Mouse (Mus musculus) CH12.LX (cell line): Measurements from ENCODE around the gene Pvalb. TPM values are rescaled to one million over a fixed set of nuclear protein-coding genes. Genes with fewer than 3 reads are reported as not detected.

Experiments used
- DNase-seq: peaks from one replicate; pipeline ENCODE4 v3.0.0-alpha.2; 2013; ENCODE audit errors: extremely low read depth
- H3K27ac ChIP-seq: 2 replicates; pipeline ENCODE4 v1.5.1; 2012; ENCODE audit warnings: low read depth, mild to moderate bottlenecking, control low read depth, moderate library complexity; ENCODE audit not compliant: insufficient read depth
- H3K27me3 ChIP-seq: replicated peaks from 2 replicates; pipeline ENCODE3; 2012; ENCODE audit warnings: inconsistent platforms
- H3K36me3 ChIP-seq, 2 experiments: replicated peaks in 1 of 2; 2 replicates each; pipeline versions ENCODE3 to v1.6.1; 2012; ENCODE audit warnings: inconsistent platforms in 1 of 2, low read length in 1 of 2, mild to moderate bottlenecking in 1 of 2, mixed read lengths in 1 of 2, moderate library complexity in 1 of 2; ENCODE audit not compliant: control insufficient read depth in 1 of 2, insufficient read depth in 1 of 2
- H3K4me1 ChIP-seq, 2 experiments: 2 replicates each; pipeline ENCODE4 v1.6.1; 2012; ENCODE audit warnings: inconsistent platforms in 1 of 2, moderate library complexity in 1 of 2; ENCODE audit not compliant: insufficient read depth in 2 of 2, control insufficient read depth in 1 of 2
- H3K4me2 ChIP-seq: 2 replicates; pipeline ENCODE4 v1.6.1; 2012; ENCODE audit warnings: low read depth, mild to moderate bottlenecking, control low read depth; ENCODE audit not compliant: poor library complexity, insufficient read depth, severe bottlenecking
- H3K4me3 ChIP-seq, 3 experiments: fragments of 150-350 bp in 1 of 3; sonication (generic) in 1 of 3; replicated peaks in 1 of 3; 2 replicates each; pipeline versions ENCODE3 to v1.5.1; 2011 to 2012; ENCODE audit warnings: low read depth in 2 of 3, low read length in 2 of 3, mild to moderate bottlenecking in 2 of 3, moderate library complexity in 2 of 3, control low read depth in 1 of 3, improper control_type of control experiment in 1 of 3, inconsistent platforms in 1 of 3, mixed read lengths in 1 of 3; ENCODE audit not compliant: poor library complexity in 1 of 3
- H3K79me2 ChIP-seq: replicated peaks from 2 replicates; pipeline ENCODE4 v1.6.1; 2012; ENCODE audit warnings: mild to moderate bottlenecking, moderate library complexity; ENCODE audit not compliant: control insufficient read depth, poor library complexity, insufficient read depth, severe bottlenecking; ENCODE audit errors: extremely low read depth
- H3K9ac ChIP-seq: 2 replicates; pipeline ENCODE4 v1.6.1; 2012; ENCODE audit warnings: low read depth, mild to moderate bottlenecking, control low read depth, moderate library complexity; ENCODE audit not compliant: insufficient read depth
- H3K9me3 ChIP-seq: replicated peaks from 2 replicates; pipeline ENCODE3; 2012; ENCODE audit warnings: low read length, inconsistent platforms, mixed read lengths
- BHLHE40 ChIP-seq: IDR thresholded peaks from 2 replicates; pipeline ENCODE4 v1.6.1; 2011; ENCODE audit warnings: mild to moderate bottlenecking, low read depth, low read length, improper control_type of control experiment
- CHD1 ChIP-seq: IDR thresholded peaks from 2 replicates; pipeline ENCODE4 v1.6.1; 2012; ENCODE audit warnings: low read depth, low read length, improper control_type of control experiment, inconsistent platforms
- CTCF ChIP-seq, 2 experiments: IDR thresholded peaks in 1 of 2; conservative IDR thresholded peaks in 1 of 2; 2 replicates each; pipeline ENCODE4 v1.5.1; 2011 to 2012; ENCODE audit warnings: low read depth in 2 of 2, low read length in 2 of 2, improper control_type of control experiment in 1 of 2, inconsistent platforms in 1 of 2, mild to moderate bottlenecking in 1 of 2, moderate library complexity in 1 of 2
- E2F4 ChIP-seq: IDR thresholded peaks from 2 replicates; pipeline ENCODE4 v1.6.1; 2011; ENCODE audit warnings: low read depth, low read length, improper control_type of control experiment; ENCODE audit not compliant: insufficient replicate concordance
- EP300 ChIP-seq: IDR thresholded peaks from 2 replicates; pipeline ENCODE4 v1.6.1; 2011; ENCODE audit warnings: low read length, improper control_type of control experiment
- ETS1 ChIP-seq: conservative IDR thresholded peaks from 2 replicates; pipeline ENCODE4 v1.6.1; 2012; ENCODE audit warnings: low read depth, mild to moderate bottlenecking, inconsistent platforms, low read length, improper control_type of control experiment, moderate library complexity
- GABPA ChIP-seq: IDR thresholded peaks from 2 replicates; pipeline ENCODE4 v1.6.1; 2012; ENCODE audit warnings: low read depth, low read length, improper control_type of control experiment, inconsistent platforms; ENCODE audit not compliant: insufficient replicate concordance
- IRF4 ChIP-seq: IDR thresholded peaks from 2 replicates; pipeline ENCODE4 v1.6.1; 2014; ENCODE audit warnings: low read depth, mild to moderate bottlenecking, inconsistent platforms, low read length, improper control_type of control experiment
- JUN ChIP-seq: IDR thresholded peaks from 2 replicates; pipeline ENCODE4 v1.6.1; 2011; ENCODE audit warnings: low read depth, mild to moderate bottlenecking, low read length, improper control_type of control experiment, moderate library complexity; ENCODE audit not compliant: insufficient read depth
- JUND ChIP-seq: conservative IDR thresholded peaks from 2 replicates; pipeline ENCODE4 v1.6.1; 2011; ENCODE audit warnings: low read depth, low read length, improper control_type of control experiment
- MAFK ChIP-seq: IDR thresholded peaks from 2 replicates; pipeline ENCODE4 v1.6.1; 2011; ENCODE audit warnings: low read length, improper control_type of control experiment; ENCODE audit not compliant: insufficient replicate concordance
- MAX ChIP-seq: IDR thresholded peaks from 2 replicates; pipeline ENCODE4 v1.6.1; 2011; ENCODE audit warnings: low read length, improper control_type of control experiment
- MAZ ChIP-seq: IDR thresholded peaks from 2 replicates; pipeline ENCODE4 v1.6.1; 2012; ENCODE audit warnings: low read depth, mild to moderate bottlenecking, inconsistent platforms, low read length, improper control_type of control experiment, moderate library complexity
- MEF2A ChIP-seq: IDR thresholded peaks from 2 replicates; pipeline ENCODE4 v1.6.1; 2014; ENCODE audit warnings: low read depth, mild to moderate bottlenecking, inconsistent platforms, low read length, improper control_type of control experiment, borderline replicate concordance
- MXI1 ChIP-seq: IDR thresholded peaks from 2 replicates; pipeline ENCODE4 v1.6.1; 2011; ENCODE audit warnings: mild to moderate bottlenecking, low read depth, low read length, improper control_type of control experiment
- NELFE ChIP-seq: IDR thresholded peaks from 2 replicates; pipeline ENCODE4 v1.6.1; 2011; ENCODE audit warnings: low read depth, low read length, improper control_type of control experiment
- NRF1 ChIP-seq: IDR thresholded peaks from 2 replicates; pipeline ENCODE4 v1.6.1; 2014; ENCODE audit warnings: low read depth, mild to moderate bottlenecking, inconsistent platforms, low read length, improper control_type of control experiment, moderate library complexity
- PAX5 ChIP-seq: IDR thresholded peaks from 2 replicates; pipeline ENCODE4 v1.6.1; 2012; ENCODE audit warnings: low read length, inconsistent platforms, mixed read lengths
- RAD21 ChIP-seq: IDR thresholded peaks from 2 replicates; pipeline ENCODE4 v1.6.1; 2011; ENCODE audit warnings: low read depth, mild to moderate bottlenecking, low read length, improper control_type of control experiment, moderate library complexity
- RCOR1 ChIP-seq: conservative IDR thresholded peaks from 2 replicates; pipeline ENCODE4 v1.6.1; 2012; ENCODE audit warnings: low read depth, mild to moderate bottlenecking, inconsistent platforms, low read length, improper control_type of control experiment
- SMC3 ChIP-seq: IDR thresholded peaks from 2 replicates; pipeline ENCODE4 v1.6.1; 2011; ENCODE audit warnings: low read depth, low read length, improper control_type of control experiment
- UBTF ChIP-seq: IDR thresholded peaks from 2 replicates; pipeline ENCODE4 v1.6.1; 2012; ENCODE audit warnings: low read depth, mild to moderate bottlenecking, inconsistent platforms, low read length, improper control_type of control experiment, moderate library complexity
- USF1 ChIP-seq: IDR thresholded peaks from 2 replicates; pipeline ENCODE4 v1.6.1; 2014; ENCODE audit warnings: low read depth, mild to moderate bottlenecking, inconsistent platforms, low read length, improper control_type of control experiment
- USF2 ChIP-seq: conservative IDR thresholded peaks from 2 replicates; pipeline ENCODE4 v1.6.1; 2011; ENCODE audit warnings: low read depth, low read length, improper control_type of control experiment
- ZC3H11A ChIP-seq: IDR thresholded peaks from 2 replicates; pipeline ENCODE4 v1.6.1; 2012; ENCODE audit warnings: low read depth, mild to moderate bottlenecking, inconsistent platforms, low read length, improper control_type of control experiment
- ZKSCAN1 ChIP-seq: IDR thresholded peaks from 2 replicates; pipeline ENCODE4 v1.6.1; 2012; ENCODE audit warnings: low read depth, inconsistent platforms, low read length, improper control_type of control experiment, borderline replicate concordance
- ZMIZ1 ChIP-seq: IDR thresholded peaks from 2 replicates; pipeline ENCODE4 v1.6.1; 2012; ENCODE audit warnings: low read depth, mild to moderate bottlenecking, inconsistent platforms, low read length, improper control_type of control experiment
- ZNF384 ChIP-seq: IDR thresholded peaks from 2 replicates; pipeline ENCODE4 v1.6.1; 2012; ENCODE audit warnings: low read depth, low read length, improper control_type of control experiment, inconsistent platforms
- dilution Hi-C: fragments of 300-500 bp; cut with MboI; formaldehyde crosslinking; loops from 2 replicates; pipeline ENCODE4 v1.14.3; 2020; ENCODE audit warnings: low sequenced_read_pairs; ENCODE audit not compliant: extremely low pct_unique_long_range_greater_than_20kb, extremely low pct_ligation_motif_present
- in situ Hi-C: fragments of 300-500 bp; cut with MboI; formaldehyde crosslinking; loops from 3 replicates; pipeline ENCODE4 v1.14.3; 2019; ENCODE audit warnings: low sequenced_read_pairs, low pct_ligation_motif_present, low pct_unique_long_range_greater_than_20kb, mixed read lengths
- polyA plus RNA-seq: library from polyadenylated mRNA; unstranded; fragments of >175 nt; gene quantifications from 2 replicates; pipeline ENCODE4 v1.2.1, GENCODE M21; 2012; ENCODE audit warnings: low read depth; ENCODE audit not compliant: insufficient read length
- total RNA-seq, 2 experiments: library from RNA; depleted of rRNA; stranded (reverse); fragments of 300-350 nt in 1 of 2; fragments of >200 nt in 1 of 2; gene quantifications; 2 replicates each; pipeline ENCODE4 v1.2.3; 2012 to 2014

Pvalb gene
- total and polyA plus RNA-seq, 3 experiments = 11.4 to 16.4 (median 12.8) TPM

- peaks cover 39% of the 10 kb centered on the region for H3K27me3 ChIP-seq
- H3K4me1 ChIP-seq = peaks cover 0 to 11% of the 10 kb centered on the region in 2 experiments; a peak in 1 of 4 replicates
- H3K36me3 ChIP-seq = peaks cover 14 to 46% of the 10 kb centered on the region in 2 experiments
- no peak overlapping the region for H3K4me3 ChIP-seq
- H3K4me2 ChIP-seq = no peak overlapping the region
- H3K79me2 ChIP-seq = no peaks in the 10 kb centered on the region
- DNase-seq = no peak
- no peaks in the 10 kb centered on the region for H3K9me3 ChIP-seq
- dilution Hi-C loops (no loop called here), in situ Hi-C loops (loop anchor here (10.0 to 25.0 kb wide), 2 partner anchors 153 to 421 kb away; partner anchors contain the start of gene Apol9b)
- no peak overlapping the region for H3K27ac ChIP-seq
- no peak overlapping the region for H3K9ac ChIP-seq
- TF ChIP-seq EP300 (no peak), ZMIZ1 (no peak), USF2 (no peak), E2F4 (no peak), RAD21 (no peak), NRF1 (no peak), ZNF384 (no peak), RCOR1 (no peak), BHLHE40 (no peak), ZC3H11A (no peak), CTCF (conservative IDR thresholded peaks at IDR 0.05 in 1 of 2, IDR thresholded peaks at IDR 0.05 in 1 of 2; ENCODE audit: low read depth in 2 of 2, low read length in 2 of 2) (no peak), MAFK (no peak), ZKSCAN1 (no peak), GABPA (no peak), MEF2A (no peak), MAZ (no peak), MAX (no peak), USF1 (no peak), JUN (no peak)
These were observed 48.4 kb downstream of the Pvalb start for GRCm38 (mm10) chr15:78157824-78158223.

GRCm38 (mm10) chr15:78157330-78157729, 48.9 kb downstream of the Pvalb start:
- Histone ChIP-seq H3K4me2 (no peak overlapping the region), H3K27ac (no peak overlapping the region), H3K36me3 (peaks cover 11 to 41% of the 10 kb centered on the region in 2 experiments), H3K4me3 (no peak overlapping the region), H3K4me1 (peaks cover 0 to 6% of the 10 kb centered on the region in 2 experiments; a peak in 1 of 4 replicates), H3K9me3 (no peaks in the 10 kb centered on the region), H3K79me2 (no peaks in the 10 kb centered on the region), H3K9ac (no peak overlapping the region), H3K27me3 (peaks cover 44% of the 10 kb centered on the region)
- TF ChIP-seq PAX5 (no peak), IRF4 (no peak), ZKSCAN1 (no peak), ETS1 (no peak), USF1 (no peak), CTCF (conservative IDR thresholded peaks at IDR 0.05 in 1 of 2, IDR thresholded peaks at IDR 0.05 in 1 of 2; ENCODE audit: low read depth in 2 of 2, low read length in 2 of 2) (no peak), MEF2A (no peak), CHD1 (no peak), GABPA (no peak), E2F4 (no peak), NRF1 (no peak), UBTF (no peak), RCOR1 (no peak), JUND (no peak), RAD21 (no peak), MXI1 (no peak), NELFE (no peak), MAZ (no peak), SMC3 (no peak)
- dilution Hi-C loops = no loop called here
- in situ Hi-C loops = loop anchor here (10.0 to 25.0 kb wide), 2 partner anchors 153 to 420 kb away; partner anchors contain the start of gene Apol9b
- no peak for DNase-seq
